Mouse (Mus musculus) cerebellum, postnatal 4 days (tissue): ENCODE data around the gene Dpy30.
"Not testable (repeated sequence)": the region's sequence is repeated elsewhere in the genome, so short reads cannot be mapped to it uniquely, and the experiment has no call there.

Experiments
- DNase-seq, 2 experiments: peaks; one replicate each; pipeline ENCODE4 v3.0.0; 2022; ENCODE audit warnings: low spot score in 2 of 2, mixed read lengths in 1 of 2

Dpy30 gene

DNA sequence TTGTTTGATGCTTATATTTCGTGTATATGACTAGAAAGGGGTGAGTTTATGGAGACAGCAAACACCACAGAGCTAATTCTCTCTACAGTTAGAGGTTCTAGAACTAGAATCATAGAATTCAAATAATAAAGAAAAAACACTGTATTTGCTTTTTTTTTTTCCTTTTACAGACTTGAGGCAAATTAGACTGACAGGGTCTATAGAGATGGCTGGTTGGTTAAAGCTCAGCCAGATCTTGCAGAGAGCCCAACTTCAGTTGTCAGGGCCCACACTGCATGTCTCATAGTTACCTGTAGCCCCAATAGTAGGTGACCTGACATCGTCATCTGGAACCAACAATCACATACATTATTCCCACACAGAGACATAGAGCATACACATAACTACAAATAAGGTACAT lies at the start of gene Dpy30:
TSS of gene Dpy30 (minus strand) at position 101 of the 400 bp plus-strand sequence.
- no peak for DNase-seq

DNA sequence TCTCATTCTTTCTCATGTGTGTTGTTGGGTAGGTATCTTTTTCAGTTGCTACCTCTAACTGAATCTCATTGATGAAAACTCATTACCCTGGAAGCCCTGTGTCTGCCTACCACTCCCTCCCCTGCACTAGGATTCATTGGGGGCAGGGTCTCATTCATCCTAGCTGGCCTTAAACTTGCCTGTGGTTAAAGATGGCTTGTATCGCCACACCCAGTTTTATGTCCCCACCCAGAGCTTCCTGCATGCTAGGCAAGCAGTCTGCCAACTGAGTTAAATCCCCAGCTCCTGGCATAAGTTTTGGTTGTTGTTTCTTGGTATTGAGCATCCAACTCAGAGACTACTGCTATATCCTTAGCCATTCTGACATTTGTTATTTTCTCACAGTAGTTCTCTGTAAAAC lies 39.8 kb upstream of the Dpy30 start:
- DNase-seq = no peak

DNA sequence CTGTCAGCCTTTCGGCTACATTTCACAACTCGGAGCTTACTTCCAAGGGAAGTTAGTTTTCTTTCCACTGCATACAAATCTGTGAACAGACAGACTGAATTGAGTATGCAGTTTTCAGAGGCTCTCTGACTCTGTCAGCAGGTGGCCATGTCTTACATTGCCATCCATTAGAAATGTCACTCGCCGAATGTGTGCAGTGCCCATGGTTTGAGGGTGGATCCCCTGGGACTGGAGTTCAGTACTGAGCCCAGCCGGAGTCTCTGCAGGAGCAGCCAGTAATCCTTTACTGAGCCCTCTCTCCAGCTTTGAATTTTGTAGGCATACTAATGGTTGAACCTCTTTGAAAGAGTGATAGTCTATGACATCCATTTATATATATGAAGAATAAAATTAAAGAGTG lies 17.4 kb upstream of the Dpy30 start:
- no peak for DNase-seq

DNA sequence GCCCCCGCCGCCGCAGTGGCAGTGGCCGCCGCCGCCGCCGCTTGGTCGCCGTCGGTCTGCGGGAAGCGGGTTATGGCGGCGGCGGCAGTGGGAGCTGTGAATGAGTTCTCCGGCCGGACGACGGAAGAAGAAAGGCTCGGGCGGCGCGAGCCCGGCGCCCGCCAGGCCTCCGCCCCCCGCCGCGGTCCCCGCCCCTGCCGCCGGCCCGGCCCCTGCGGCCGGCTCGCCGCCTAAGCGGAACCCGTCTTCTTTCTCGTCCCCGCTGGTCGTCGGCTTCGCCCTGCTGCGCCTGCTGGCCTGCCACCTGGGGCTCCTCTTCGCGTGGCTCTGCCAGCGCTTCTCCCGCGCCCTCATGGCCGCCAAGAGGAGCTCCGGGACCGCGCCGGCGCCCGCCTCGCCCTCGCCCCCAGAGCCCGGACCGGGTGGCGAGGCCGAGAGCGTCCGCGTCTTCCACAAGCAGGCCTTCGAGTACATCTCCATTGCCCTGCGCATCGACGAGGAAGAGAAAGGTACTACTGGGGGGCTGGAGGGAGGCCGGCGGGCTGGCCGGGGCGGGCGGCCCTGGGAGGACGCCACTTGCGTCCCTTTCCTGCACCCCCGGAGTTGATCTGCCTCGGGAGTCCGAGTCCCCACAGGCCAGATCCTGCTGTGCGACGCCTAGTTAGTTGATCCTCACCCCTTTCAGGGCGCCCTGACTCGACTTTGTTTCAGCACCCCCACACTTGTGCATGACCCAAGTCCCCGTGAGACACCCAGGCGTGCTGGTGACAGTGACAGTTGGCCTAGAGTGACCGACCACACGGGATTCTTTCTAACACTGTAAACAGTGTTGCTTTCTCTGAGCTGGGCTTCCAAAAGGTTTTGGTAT lies 15.4 kb upstream of the Dpy30 start, which contains the start of gene Spast:
TSS of gene Spast (plus strand) at position 51 of the 868 bp plus-strand sequence.
- DNase-seq = peak; percentile 34 to 56

DNA sequence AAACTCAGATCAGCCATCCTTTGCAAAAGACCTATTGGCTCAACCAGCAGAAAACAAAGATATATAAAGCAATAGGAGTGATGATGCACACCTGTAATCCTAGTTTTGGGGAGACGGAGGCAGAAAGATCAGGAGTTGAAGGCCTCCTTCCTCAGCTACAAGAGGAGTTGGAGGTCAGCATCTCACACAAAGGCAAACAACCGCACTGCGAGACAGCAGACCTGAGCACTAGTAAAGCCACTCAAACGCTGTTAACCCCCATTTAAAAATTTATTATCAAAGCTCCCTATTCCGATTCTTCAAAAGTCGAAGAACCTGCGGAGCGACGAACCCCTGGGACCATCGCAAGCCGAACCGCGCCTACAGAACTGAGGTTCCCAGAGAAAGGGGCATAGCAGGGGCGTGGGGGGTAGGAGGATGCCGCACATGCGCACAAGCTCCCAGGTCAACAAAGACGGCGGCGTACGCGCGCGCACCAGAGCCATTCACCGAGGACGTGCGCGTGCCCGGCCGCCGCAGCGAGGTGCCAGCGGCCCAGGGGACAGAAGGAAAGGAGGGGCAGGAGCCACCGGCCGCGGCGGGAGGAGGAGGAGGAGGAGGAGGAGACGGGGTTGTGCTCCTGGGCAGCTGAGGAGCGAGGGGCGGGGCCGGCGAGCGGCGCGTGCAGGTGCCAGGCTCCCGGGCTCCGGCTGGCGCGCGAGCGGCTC lies 14.6 kb upstream of the Dpy30 start:
- peak; percentile 91 to 95 for DNase-seq

DNA sequence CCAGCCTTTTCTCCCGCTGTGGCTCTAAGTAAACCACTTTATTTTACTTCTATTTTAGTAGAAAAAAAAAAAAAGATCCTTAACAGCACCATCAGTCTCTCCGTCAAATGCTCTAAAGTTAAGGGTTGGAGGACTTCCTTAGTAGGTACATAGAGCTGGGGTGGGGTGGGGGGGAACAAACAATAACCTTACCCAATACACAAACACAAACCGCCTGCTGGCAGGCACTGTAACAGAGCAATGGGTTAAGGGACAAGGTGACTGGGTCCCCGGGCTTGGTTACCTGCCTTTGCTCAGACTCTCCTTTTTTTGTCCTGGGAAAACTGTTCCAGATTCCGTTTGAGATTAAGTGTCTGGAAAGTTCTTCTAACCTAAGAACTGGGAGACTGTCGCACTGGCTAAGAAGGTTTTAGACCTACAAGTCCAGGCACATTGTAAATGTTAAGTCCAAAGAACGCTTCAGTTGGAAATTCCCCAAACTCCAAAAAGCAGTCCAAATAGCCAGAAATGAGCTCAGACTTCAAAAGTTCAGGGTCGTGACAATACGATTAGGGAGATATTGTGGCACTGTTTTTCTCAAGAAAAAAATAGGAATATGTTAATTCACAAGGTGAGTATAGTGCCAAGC lies 7.4 kb upstream of the Dpy30 start:
- no peak for DNase-seq

DNA sequence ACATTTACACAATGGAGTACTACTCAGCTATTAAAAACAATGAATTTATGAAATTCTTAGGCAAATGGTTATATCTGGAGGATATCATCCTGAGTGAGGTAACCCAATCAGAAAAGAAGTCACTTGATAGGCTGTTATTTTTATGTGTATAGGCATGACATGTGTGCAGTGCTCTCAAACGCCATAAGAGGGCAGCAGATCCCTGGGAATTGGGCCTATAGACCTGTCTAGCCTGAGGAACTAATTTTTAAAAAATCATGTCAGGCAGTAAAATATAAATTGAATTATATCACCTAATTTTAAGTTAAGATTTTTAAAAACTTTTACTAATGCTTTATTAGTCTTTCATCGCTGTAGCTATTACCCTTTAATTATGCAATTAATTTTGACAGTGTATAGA lies 4.4 kb upstream of the Dpy30 start:
- DNase-seq = peak in 1 of 2 experiments; percentile 52

DNA sequence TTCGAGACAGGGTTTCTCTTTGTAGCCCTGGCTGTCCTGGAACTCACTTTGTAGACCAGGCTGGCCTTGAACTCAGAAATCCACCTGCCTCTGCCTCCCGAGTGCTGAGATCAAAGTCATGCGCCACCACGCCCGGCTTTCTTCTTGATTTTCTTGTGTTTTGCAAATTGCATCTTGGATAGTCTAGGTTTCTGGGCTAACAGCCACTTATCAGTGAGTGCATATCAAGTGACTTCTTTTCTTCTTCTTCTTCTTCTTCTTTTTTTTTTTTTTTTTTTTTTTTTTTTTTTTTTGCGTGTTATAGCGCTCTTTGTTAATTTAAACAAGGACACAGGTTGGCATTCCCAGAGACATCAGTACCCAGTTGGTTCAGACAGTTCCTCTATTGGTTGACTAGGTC lies 3.5 kb upstream of the Dpy30 start:
- DNase-seq = not testable (repeated sequence)

DNA sequence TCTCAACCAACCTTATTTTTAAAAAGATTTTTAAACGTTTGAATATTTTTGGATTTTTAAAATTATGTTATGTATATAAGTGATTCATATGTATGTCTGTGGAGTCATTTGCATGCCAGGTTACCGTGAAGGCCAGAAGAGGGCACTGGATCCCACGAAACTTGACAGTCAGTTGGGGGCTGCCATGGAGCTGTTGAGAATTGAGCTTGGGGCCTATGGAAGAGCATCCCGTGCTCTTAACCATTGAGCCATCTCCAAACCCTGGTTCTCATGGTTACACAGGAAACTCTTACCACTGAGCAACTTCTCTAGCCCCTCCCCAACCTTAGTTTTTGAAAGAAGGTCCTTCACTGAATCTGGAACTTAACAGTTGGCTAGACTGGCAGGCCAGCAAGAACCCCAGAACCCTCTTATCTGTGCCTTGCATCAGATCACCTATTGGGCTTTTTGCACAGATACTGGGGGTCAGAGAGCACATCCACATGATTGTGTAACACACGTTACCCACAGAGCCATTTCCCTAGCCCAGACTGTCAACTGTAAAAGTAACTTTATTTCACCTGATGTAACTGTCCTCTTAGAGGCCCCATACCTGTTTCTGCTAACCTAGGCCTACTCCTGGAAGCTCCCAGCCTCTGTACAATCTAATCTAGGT lies 1.2 kb downstream of the Dpy30 start:
- peak in 1 of 2 experiments; percentile 7 for DNase-seq

DNA sequence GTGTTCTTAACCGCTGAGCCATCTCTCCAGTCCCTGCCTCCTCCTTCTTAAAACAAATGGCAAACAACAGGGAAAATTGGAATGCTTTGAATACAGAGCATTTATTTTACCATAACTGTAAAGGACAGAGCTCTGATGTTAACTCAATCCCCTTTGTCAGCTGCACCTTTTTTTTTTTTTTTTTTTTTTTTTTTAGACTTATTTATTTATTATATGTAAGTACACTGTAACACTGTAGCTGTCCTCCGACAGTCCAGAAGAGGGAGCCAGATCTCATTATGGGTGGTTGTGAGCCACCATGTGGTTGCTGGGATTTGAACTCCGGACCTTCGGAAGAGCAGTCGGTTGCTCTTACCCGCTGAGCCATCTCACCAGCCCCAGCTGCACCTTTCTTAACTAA lies 5.0 kb downstream of the Dpy30 start:
- no peak for DNase-seq

DNA sequence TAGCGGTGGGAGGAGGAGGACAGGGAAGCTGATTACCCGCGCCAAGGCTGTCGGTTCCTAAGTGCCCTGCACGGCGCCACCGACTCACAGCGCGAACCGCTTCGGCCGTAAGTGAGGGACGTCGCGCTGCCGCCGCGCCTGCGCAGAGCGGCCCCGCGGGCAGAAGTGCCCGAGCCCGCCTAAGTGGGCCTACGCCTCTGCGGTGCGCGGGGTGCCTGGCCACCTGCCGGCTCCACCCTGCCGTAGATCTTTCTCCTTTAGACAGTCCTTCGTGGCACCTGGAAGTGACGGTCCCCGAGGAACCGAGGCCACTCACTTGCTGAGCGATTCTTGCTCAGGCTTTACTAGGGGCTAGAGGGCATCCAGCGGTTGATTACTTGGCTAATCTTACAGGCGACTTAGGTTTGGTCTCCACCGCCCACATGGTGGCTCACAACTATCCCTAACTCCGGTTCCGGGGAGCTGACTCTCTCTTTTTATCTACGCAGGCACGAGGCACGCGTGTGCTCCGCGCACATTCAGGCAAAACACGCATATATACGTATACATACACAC lies 7.4 kb downstream of the Dpy30 start:
- DNase-seq = peak; percentile 66 to 85

DNA sequence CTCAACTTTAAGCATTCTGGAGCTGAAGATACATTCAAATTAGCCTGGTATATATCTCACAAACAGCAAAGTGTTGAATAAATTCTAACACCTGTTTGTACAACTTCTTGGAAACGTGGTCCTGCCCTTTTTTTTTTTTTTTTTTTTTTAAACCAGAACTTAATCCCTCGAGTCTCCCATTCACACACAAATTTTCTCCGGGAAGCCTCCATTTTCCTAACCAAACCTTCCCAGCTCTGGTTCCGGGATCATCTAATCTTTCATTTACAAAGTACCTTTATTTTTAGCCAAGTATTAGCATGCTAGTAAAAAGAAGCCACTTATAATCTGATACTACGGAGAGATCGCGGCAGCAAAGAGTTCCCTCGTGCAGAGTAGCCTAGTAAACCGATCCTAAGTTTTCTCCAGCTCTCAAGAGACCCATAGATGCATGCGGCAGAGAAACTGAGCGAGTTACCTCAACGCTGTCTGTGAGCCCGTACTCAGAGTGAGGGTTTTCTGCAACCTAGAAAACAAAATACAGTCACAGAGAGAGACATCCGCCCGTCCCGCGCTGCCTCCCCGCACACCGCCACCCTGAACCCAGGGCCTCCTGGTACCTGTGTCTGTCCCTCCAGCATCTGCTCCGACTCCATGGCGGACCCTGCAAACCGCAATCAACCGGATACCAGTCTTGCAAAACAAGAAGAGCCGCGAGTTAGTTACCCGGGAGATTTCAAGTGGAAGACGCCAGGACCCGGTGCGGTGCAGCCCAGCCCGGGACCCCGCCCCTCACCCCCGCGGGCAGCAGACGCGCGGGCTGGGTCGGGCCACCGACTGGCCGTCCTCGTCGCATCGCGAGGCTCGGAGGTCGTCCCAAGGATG lies 8.1 kb downstream of the Dpy30 start:
- no peak for DNase-seq

DNA sequence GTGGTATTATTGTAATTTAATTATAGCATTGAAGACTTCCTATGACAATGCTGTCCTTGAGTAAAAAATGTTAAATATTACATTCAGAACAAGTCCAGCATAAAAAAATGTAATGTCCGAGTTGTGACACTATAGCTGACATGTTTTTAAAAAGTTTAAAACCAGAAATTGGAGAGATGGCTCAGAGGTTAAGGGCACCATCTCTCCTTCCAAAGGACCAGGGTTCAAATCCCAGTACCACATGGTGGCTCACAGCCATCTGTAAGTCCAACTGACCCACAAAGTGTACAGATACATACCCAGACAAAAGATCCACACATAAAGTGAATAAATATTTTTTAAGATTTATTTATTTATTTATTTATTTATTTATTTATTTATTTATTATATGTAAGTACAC lies 17.7 kb downstream of the Dpy30 start:
- DNase-seq = no peak

DNA sequence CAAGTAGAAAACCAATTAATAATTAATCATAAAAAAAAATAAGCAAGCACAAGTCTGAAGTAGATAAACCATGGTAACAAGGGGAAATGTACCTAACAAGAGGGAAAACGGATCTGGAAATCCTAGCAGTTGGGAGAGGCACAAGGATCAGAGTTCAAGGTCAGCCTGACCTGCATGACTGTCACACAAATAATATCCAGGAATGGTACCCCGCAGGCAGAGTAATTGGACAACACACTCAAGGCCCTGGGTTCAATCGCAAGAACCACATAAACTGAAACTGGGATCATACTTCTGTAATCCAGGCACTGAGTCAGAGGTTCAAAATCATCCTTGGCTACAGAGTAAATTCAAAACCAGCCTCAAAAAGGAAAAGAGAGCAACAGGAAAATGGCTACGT lies 18.1 kb downstream of the Dpy30 start:
- no peak for DNase-seq

DNA sequence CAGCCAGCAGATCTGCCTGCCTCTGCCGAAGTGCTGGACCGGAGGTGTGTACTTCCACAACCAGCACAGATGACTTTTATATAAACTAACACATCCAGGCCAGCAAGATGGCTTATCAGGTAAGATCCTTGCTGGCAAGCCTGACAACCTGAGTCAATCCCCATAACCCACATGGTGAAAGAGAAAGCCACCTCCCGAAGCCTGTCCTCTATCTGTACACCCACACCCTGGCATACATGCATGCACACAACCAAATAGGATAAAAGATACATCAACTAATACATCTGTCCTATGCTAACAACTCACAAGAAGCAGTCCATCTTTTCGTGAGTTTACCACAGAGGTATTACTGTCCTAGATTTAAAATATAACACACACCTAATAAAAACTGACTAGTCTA lies 19.7 kb downstream of the Dpy30 start:
- DNase-seq = no peak

DNA sequence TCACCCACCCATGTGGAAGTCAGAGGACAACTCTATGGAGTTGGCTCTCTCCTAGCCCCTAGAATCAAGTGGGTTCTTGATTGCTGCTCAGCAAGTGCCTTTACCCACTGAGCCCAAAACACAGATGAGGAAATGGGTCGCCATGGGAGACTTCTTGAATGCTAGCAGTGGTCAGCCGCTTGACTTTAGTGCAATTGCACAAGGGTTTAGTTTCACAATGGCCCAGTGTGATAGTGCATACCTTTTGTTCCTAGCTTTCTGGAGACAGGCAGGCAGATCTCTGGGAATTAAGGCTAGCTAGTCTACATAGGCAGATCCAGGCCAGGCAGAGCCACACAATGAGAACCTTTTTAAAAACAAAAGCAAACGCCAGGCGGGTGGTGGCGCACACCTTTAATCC lies 23.7 kb downstream of the Dpy30 start:
- no peak for DNase-seq

DNA sequence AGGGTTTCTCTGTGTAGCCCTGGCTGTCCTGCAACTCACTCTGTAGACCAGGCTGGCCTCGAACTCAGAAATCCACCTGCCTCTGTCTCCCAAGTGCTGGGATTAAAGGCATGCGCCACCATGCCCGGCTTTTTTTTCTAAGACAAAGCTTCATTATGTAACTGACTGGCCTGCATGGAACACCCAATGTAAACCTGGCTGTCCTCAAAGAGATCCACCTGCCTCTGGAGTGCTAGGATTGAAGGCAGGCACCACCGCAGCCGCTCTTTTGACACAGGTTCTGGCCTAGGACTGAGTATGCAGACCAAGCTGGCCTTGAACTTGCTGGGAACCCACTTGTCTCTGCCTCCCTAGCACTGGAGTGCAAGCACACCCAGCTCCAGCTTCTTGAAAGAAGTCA lies 26.8 kb downstream of the Dpy30 start:
- DNase-seq = not testable (repeated sequence)

DNA sequence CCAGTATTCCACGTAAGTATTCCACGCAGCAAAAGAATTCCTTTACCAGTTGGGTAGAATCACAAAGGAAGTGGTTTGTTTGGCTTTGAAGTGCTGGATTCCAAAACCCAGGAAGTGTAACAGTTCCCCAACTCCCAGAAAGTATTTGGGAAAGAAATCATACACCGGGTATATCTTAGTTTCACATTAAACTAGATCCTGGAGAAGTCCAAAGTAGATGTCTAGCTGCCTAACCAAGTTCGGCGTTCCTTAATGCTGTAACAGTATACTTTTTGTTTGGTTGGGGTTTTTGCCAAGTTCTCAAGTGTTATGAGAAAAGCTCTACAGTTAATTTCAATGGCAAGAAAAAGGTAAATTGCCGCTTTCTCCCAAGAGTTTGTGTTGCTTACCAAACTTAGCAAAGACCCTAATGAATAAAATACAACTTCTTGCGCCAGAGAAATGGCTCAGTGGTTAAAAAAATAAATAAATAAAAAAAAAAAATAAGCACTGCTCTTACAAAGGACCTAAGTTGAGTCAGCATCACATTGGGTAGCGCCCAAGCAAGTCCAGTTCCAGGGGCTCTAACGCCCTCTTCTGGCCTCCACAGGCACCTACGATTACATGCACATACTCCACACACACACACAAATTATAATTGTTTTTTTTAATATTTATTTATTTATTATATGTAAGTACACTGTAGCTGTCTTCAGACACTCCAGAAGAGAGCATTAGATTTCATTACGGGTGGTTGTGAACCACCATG lies 27.5 kb downstream of the Dpy30 start:
- DNase-seq = no peak

DNA sequence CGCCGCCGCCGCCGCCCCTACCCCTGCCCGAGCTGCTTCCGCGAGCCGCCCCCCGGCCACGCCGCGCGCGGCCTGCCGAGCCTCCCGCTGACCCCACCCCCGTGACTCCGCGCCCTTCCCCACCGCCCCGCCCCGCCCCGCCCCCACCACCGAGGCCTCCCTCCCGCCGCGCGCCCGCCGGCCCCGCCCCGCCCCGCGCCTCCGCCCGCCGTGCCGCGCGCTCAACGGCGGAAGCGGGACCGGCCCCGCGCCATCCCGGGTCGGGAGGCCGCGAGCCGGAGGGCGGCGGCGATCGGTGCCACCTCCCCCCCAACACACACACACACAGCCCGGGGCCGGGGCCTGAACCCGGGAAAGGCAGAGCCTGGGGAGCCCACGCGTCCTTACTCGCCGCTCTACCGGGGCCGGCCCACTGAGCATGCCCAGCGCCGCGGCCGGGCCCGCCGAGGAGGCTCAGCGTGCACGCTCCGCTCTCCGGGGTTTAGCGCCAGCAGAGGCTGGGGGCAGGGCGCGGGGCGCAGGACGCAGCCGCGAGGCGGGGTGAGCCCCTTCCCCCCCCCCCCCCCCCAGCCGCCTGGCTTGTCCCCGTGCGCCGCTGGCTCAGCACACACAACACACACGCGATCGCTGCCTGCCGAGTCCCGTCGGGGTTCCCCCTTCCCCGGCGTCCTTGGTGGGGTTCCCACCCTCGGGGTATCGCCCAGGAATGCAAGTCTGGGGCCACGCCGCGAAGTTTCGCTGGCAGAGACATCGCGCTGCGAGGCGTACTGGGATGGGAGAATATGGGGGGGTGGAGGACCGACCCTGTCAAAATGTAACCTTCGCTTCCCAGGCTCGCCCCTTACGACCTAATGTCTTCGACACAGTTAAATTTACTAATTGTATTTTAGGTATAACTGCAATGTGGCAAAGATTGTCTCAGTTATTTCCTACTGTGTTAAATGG lies 28.4 kb downstream of the Dpy30 start, which contains the start of gene Memo1:
TSS of gene Memo1 (minus strand) at position 496 of the 945 bp plus-strand sequence.
- peak; percentile 56 to 75 for DNase-seq
